8 mouse cellular contexts compared by ENCODE assay signal in the genomic region with DNA sequence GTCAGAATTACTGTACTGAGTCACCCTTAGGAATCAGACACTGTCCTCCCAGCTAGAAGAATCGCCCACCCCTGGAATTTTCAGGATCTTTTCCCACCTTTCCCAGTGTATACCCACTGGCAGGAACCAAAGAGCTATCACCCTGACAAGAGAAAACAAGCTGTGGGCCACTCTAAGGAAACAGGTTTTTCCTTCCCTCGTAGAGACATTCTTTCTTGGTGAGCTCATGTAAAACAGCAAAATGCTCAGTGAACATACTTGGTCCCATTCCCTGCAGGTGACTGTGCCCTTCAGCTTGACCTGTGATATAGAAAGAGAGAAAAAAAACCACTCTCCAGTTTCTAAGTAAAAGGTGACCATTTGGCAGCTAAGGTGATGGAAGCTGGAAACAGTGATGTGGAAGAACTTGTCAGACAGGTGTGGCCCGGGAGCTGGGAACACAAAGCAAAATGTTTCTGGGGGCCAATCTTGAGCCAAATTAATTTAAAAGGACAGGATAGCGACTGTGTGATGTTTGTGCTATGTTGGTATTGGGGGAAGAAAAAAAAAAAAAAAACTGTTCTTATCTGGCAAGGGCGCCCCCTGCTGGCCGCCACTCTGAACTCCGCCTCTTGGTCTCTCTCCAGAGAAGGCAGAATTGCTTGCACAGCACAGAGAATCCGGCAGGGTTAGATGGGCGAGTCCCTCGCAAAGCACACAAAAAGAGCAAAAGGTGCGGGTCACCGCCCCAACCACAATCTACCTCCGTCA.
DNase-seq lines count a peak whose midpoint lies in the region; ATAC-seq lines count a peak whose summit lies in the region.

No protein-coding gene starts in this region.

- ATAC-seq in hindbrain, embryonic 15.5 days (ENCODE audit: low FRiP score, low read depth), result peak; percentile 67; the same call in 1 of the 2 replicates

- H3K9ac ChIP-seq in hindbrain, embryonic 15.5 days, result no peak overlapping the region

- peak; percentile 48 for DNase-seq in WW6 (ENCODE audit: low read depth, low spot score)
- peak; percentile 74 to 78 for DNase-seq in cerebellum, postnatal 36 days
- DNase-seq in gastrocnemius, adult 18-20 months (ENCODE audit: low spot score), result peak; percentile 57
- peak; percentile 58 for DNase-seq in left cerebral cortex, adult 11 months (ENCODE audit: low spot score)
- peak; percentile 81 to 83 for DNase-seq in lung, postnatal 4 days
- peak; percentile 86 for DNase-seq in right cerebral cortex, postnatal 14 days
- DNase-seq in urinary bladder, postnatal 25 days (ENCODE audit: low spot score), result peak; percentile 82

- no peaks in the 10 kb centered on the region for H3K36me3 ChIP-seq in hindbrain, embryonic 15.5 days

- no peak overlapping the region for H3K27ac ChIP-seq in hindbrain, embryonic 15.5 days (replicated peaks)

- peak overlapping the region; percentile 44 for H3K4me2 ChIP-seq in hindbrain, embryonic 15.5 days

- H3K9me3 ChIP-seq in hindbrain, embryonic 15.5 days, result no peaks in the 10 kb centered on the region

- no peaks in the 10 kb centered on the region for H3K27me3 ChIP-seq in hindbrain, embryonic 15.5 days

- peak overlapping the region; percentile 22 for H3K4me3 ChIP-seq in hindbrain, embryonic 15.5 days

- H3K4me1 ChIP-seq in hindbrain, embryonic 15.5 days (replicated peaks), result peaks cover 11% of the 10 kb centered on the region

- WGBS in hindbrain, embryonic 15.5 days, result 22% methylated on average over 13 of the region's 13 CpGs
